Mouse (Mus musculus) cerebellum, postnatal 25 days (tissue): Measurements from ENCODE around the gene Stk10.

Source experiments
- DNase-seq, 2 experiments: peaks; one replicate each; pipeline ENCODE4 v3.0.0; 2021; ENCODE audit warnings: mixed read lengths in 2 of 2

The Stk10 gene

GRCm38 (mm10) chr11:32571103-32571502, 38.0 kb downstream of the Stk10 start:
- peak in 1 of 2 experiments; percentile 5 for DNase-seq

GRCm38 (mm10) chr11:32573669-32574068, 40.6 kb downstream of the Stk10 start:
- DNase-seq, result peak in 1 of 2 experiments; percentile 27

GRCm38 (mm10) chr11:32575964-32576759, 43.1 kb downstream of the Stk10 start:
- no peak for DNase-seq

GRCm38 (mm10) chr11:32576760-32577050, 43.6 kb downstream of the Stk10 start:
- DNase-seq, result no peak

GRCm38 (mm10) chr11:32580305-32580947, 47.3 kb downstream of the Stk10 start:
- peak in 1 of 2 experiments; percentile 13 for DNase-seq

GRCm38 (mm10) chr11:32581031-32581430, 47.9 kb downstream of the Stk10 start:
- no peak for DNase-seq

GRCm38 (mm10) chr11:32582813-32583212, 49.7 kb downstream of the Stk10 start:
- DNase-seq, result no peak

- peak in 1 of 2 experiments; percentile 8 for DNase-seq
Observed at GRCm38 (mm10) chr11:32585996-32586395, 52.9 kb downstream of the Stk10 start.

- peak in 1 of 2 experiments; percentile 17 for DNase-seq
Observed at GRCm38 (mm10) chr11:32587191-32588089, 54.3 kb downstream of the Stk10 start.

- peak; percentile 89 to 92 for DNase-seq
Observed at GRCm38 (mm10) chr11:32588090-32588891, 55.2 kb downstream of the Stk10 start.

- DNase-seq, result no peak
Observed at GRCm38 (mm10) chr11:32588892-32589172, 55.7 kb downstream of the Stk10 start.

GRCm38 (mm10) chr11:32589201-32589600, 56.1 kb downstream of the Stk10 start:
- DNase-seq, result peak in 1 of 2 experiments; percentile 66

GRCm38 (mm10) chr11:32589791-32590190, 56.7 kb downstream of the Stk10 start:
- peak; percentile 84 to 87 for DNase-seq

- DNase-seq, result no peak
Observed at GRCm38 (mm10) chr11:32590205-32590604, 57.1 kb downstream of the Stk10 start.

- DNase-seq, result peak; percentile 89 to 91
Observed at GRCm38 (mm10) chr11:32591921-32592850, 59.1 kb downstream of the Stk10 start.

GRCm38 (mm10) chr11:32593081-32593480, 60.0 kb downstream of the Stk10 start:
- DNase-seq, result peak; percentile 59 to 61

- no peak for DNase-seq
Observed at GRCm38 (mm10) chr11:32594122-32594521, 61.0 kb downstream of the Stk10 start.

GRCm38 (mm10) chr11:32600371-32600770, 67.3 kb downstream of the Stk10 start:
- no peak for DNase-seq

- peak; percentile 58 to 63 for DNase-seq
Observed at GRCm38 (mm10) chr11:32601528-32602323, 68.6 kb downstream of the Stk10 start.

- DNase-seq, result peak in 1 of 2 experiments; percentile 51
Observed at GRCm38 (mm10) chr11:32604663-32605062, 71.6 kb downstream of the Stk10 start.
